Mouse (Mus musculus) hindbrain, embryonic 11.5 days (tissue): Measurements from ENCODE around the gene Dao. TPM values are rescaled to one million over a fixed set of nuclear protein-coding genes. Genes with fewer than 3 reads are reported as not detected.
A peak's percentile ranks its signal among the peaks of the same experiment; 100 is the strongest.

Source experiments
- ATAC-seq: fragments of 200-750 bp; cut with Nextera tagmentation; 2 replicates; pipeline ENCODE4 v1.8.0; 2017; ENCODE audit warnings: mild to moderate bottlenecking, moderate TSS enrichment, moderate library complexity; ENCODE audit not compliant: low FRiP score
- DNase-seq: peaks from one replicate; pipeline ENCODE4 v3.0.0-alpha.2; 2015; ENCODE audit warnings: low spot score
- H3K27ac ChIP-seq: fragments of 300-500 bp; sonication (generic); 2 replicates; pipeline ENCODE4 v1.5.1; 2014; ENCODE audit warnings: mild to moderate bottlenecking, low read depth, low read length
- H3K27me3 ChIP-seq: fragments of 300-500 bp; sonication (generic); 2 replicates; pipeline ENCODE4 v1.6.1; 2014; ENCODE audit warnings: mild to moderate bottlenecking, low read length, moderate library complexity, mixed read lengths; ENCODE audit not compliant: control insufficient read depth, insufficient read depth
- H3K36me3 ChIP-seq: fragments of 300-500 bp; sonication (generic); 2 replicates; pipeline ENCODE4 v1.6.1; 2014; ENCODE audit warnings: mild to moderate bottlenecking, low read length, moderate library complexity, mixed read lengths; ENCODE audit not compliant: control insufficient read depth, insufficient read depth
- H3K4me1 ChIP-seq: fragments of 300-500 bp; sonication (generic); replicated peaks from 2 replicates; pipeline ENCODE4 v1.6.1; 2014; ENCODE audit warnings: low read length, mixed read lengths; ENCODE audit not compliant: control insufficient read depth, insufficient read depth
- H3K4me2 ChIP-seq: fragments of 300-500 bp; sonication (generic); replicated peaks from 2 replicates; pipeline ENCODE4 v1.6.1; 2014; ENCODE audit warnings: mild to moderate bottlenecking, low read depth, low read length
- H3K4me3 ChIP-seq: fragments of 300-500 bp; sonication (generic); 2 replicates; pipeline ENCODE4 v1.5.1; 2014; ENCODE audit warnings: low read depth, low read length
- H3K9ac ChIP-seq: fragments of 300-500 bp; sonication (generic); 2 replicates; pipeline ENCODE4 v1.6.1; 2014; ENCODE audit warnings: low read depth, low read length
- H3K9me3 ChIP-seq: fragments of 300-500 bp; sonication (generic); 2 replicates; pipeline ENCODE4 v1.6.1; 2016; ENCODE audit warnings: low read length; ENCODE audit not compliant: control insufficient read depth
- WGBS: fragments of 180-500 bp; shearing (Covaris S2); extraction: QIAGEN DNeasy Blood & Tissue Kit; methylation state at CpG from one replicate; pipeline ENCODE4 v1.1.7; 2014; 5-methylcytosine and 5-hydroxymethylcytosine counted together
- polyA plus RNA-seq: library from polyadenylated mRNA; unstranded; fragments of >200 nt; fragmentation: Nextera tagmentation; extraction: Ambion mirVana; gene quantifications from 2 replicates; pipeline ENCODE4 v1.2.1, GENCODE M21; 2014

Gene Dao
- polyA plus RNA-seq, 1 experiment from 2014 or later, result not detected

- Histone ChIP-seq H3K36me3 (peaks cover 2% of the 10 kb centered on the region; the same call in 1 of the 2 replicates), H3K9ac (no peak overlapping the region), H3K4me2 (no peak overlapping the region), H3K9me3 (no peaks in the 10 kb centered on the region), H3K4me3 (no peak overlapping the region), H3K27ac (no peak overlapping the region), H3K27me3 (no peaks in the 10 kb centered on the region), H3K4me1 (no peaks in the 10 kb centered on the region)
- WGBS, result 94% methylated on average over 7 of the region's 7 CpGs
- DNase-seq (no peak), ATAC-seq (no peak)
Measured at GRCm38 (mm10) chr5:113965659-113966185, 37.8 kb upstream of the Dao start.

GRCm38 (mm10) chr5:113966452-113967150 is 36.9 kb upstream of the Dao start:
- DNase-seq (no peak), ATAC-seq (no peak)
- Histone ChIP-seq H3K9ac (no peak overlapping the region), H3K4me1 (no peaks in the 10 kb centered on the region), H3K9me3 (no peaks in the 10 kb centered on the region), H3K27me3 (no peaks in the 10 kb centered on the region), H3K27ac (no peak overlapping the region), H3K4me3 (no peak overlapping the region), H3K36me3 (peaks cover 2% of the 10 kb centered on the region; the same call in 1 of the 2 replicates), H3K4me2 (no peak overlapping the region)
- 95% methylated on average over 13 of the region's 13 CpGs for WGBS

GRCm38 (mm10) chr5:113968371-113968770 is 35.1 kb upstream of the Dao start:
- Histone ChIP-seq H3K9me3 (no peaks in the 10 kb centered on the region), H3K4me2 (no peak overlapping the region), H3K4me1 (no peaks in the 10 kb centered on the region), H3K9ac (no peak overlapping the region), H3K27me3 (no peaks in the 10 kb centered on the region), H3K27ac (no peak overlapping the region), H3K36me3 (peaks cover 2% of the 10 kb centered on the region; the same call in 1 of the 2 replicates), H3K4me3 (no peak overlapping the region)
- no peak for DNase-seq
- WGBS, result 71% methylated on average over 11 of the region's 11 CpGs
- no peak for ATAC-seq

GRCm38 (mm10) chr5:113971434-113971960 is 32.0 kb upstream of the Dao start:
- no peaks in the 10 kb centered on the region for H3K9me3 ChIP-seq
- H3K4me1 ChIP-seq, result peaks cover 12% of the 10 kb centered on the region; the same call in 1 of the 2 replicates
- no peak overlapping the region for H3K4me3 ChIP-seq
- DNase-seq, result no peak
- no peak overlapping the region for H3K27ac ChIP-seq
- 81% methylated on average over 10 of the region's 10 CpGs for WGBS
- no peak overlapping the region for H3K4me2 ChIP-seq
- H3K36me3 ChIP-seq, result no peaks in the 10 kb centered on the region
- no peaks in the 10 kb centered on the region for H3K27me3 ChIP-seq
- no peak for ATAC-seq
- H3K9ac ChIP-seq, result no peak overlapping the region

- Histone ChIP-seq H3K27me3 (no peaks in the 10 kb centered on the region), H3K4me1 (peaks cover 12% of the 10 kb centered on the region; the same call in 1 of the 2 replicates), H3K4me2 (no peak overlapping the region), H3K36me3 (no peaks in the 10 kb centered on the region), H3K9me3 (no peaks in the 10 kb centered on the region), H3K27ac (peak overlapping the region; percentile 61), H3K9ac (no peak overlapping the region), H3K4me3 (no peak overlapping the region)
- peak; percentile 48 for DNase-seq
- 23% methylated on average over 18 of the region's 18 CpGs for WGBS
- ATAC-seq, result peak; percentile 54
Measured at GRCm38 (mm10) chr5:113972589-113973515, 30.7 kb upstream of the Dao start.

- Histone ChIP-seq H3K9ac (no peak overlapping the region), H3K27me3 (no peaks in the 10 kb centered on the region), H3K4me3 (no peak overlapping the region), H3K9me3 (no peaks in the 10 kb centered on the region), H3K36me3 (no peaks in the 10 kb centered on the region), H3K4me2 (no peak overlapping the region), H3K4me1 (peaks cover 12% of the 10 kb centered on the region; the same call in 1 of the 2 replicates), H3K27ac (peak overlapping the region; percentile 42; the same call in 1 of the 2 replicates)
- DNase-seq, result no peak
- WGBS, result 91% methylated on average over 8 of the region's 8 CpGs
- ATAC-seq, result no peak
Measured at GRCm38 (mm10) chr5:113973790-113974189, 29.7 kb upstream of the Dao start.

- no peaks in the 10 kb centered on the region for H3K9me3 ChIP-seq
- DNase-seq, result no peak
- no peak for ATAC-seq
- H3K4me3 ChIP-seq, result no peak overlapping the region
- 0 out of 2 replicates have a peak overlapping the region, but pooled peaks have one; percentile 5 for H3K4me2 ChIP-seq
- peaks cover 12% of the 10 kb centered on the region; the same call in 1 of the 2 replicates for H3K4me1 ChIP-seq
- no peak overlapping the region for H3K9ac ChIP-seq
- H3K36me3 ChIP-seq, result no peaks in the 10 kb centered on the region
- H3K27me3 ChIP-seq, result no peaks in the 10 kb centered on the region
- 60% methylated on average over 15 of the region's 15 CpGs for WGBS
- no peak overlapping the region for H3K27ac ChIP-seq
Measured at GRCm38 (mm10) chr5:113974576-113974975, 28.9 kb upstream of the Dao start.

- no peak overlapping the region for H3K4me2 ChIP-seq
- no peak overlapping the region for H3K9ac ChIP-seq
- no peaks in the 10 kb centered on the region for H3K27me3 ChIP-seq
- WGBS, result 69% methylated on average over 9 of the region's 9 CpGs
- no peak overlapping the region for H3K27ac ChIP-seq
- H3K4me3 ChIP-seq, result no peak overlapping the region
- H3K36me3 ChIP-seq, result no peaks in the 10 kb centered on the region
- DNase-seq (no peak), ATAC-seq (no peak)
- H3K9me3 ChIP-seq, result no peaks in the 10 kb centered on the region
- peaks cover 12% of the 10 kb centered on the region; the same call in 1 of the 2 replicates for H3K4me1 ChIP-seq
Measured at GRCm38 (mm10) chr5:113975538-113976215, 27.8 kb upstream of the Dao start.
